Mouse (Mus musculus): ENCODE results near the gene Olfr593. TPM values are rescaled to one million over a fixed set of nuclear protein-coding genes. Genes with fewer than 3 reads are reported as not detected.

The Olfr593 gene
- not detected in 2 replicates for polyA plus RNA-seq (2012)

DNA sequence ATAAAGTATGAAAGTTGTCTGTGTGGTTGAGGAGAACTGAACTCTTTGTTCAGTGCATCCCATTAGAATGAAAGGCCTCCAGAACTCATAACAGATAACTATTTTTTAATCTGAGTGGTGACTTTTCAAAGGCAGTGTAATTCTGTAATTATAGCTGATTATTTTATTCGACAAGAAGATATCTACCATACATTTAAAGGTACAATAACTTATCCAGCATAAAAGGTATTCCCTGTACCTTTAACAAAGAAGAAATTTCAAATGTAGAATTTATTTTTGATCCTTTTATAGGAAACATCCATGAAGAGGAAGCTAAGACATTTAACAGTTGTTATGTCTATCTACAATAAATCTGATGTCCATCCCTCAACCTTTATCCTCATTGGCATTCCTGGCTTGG lies at the start of gene Olfr593:
Olfr593 (plus strand) TSS at position 301 of the 400 bp plus-strand sequence.

DNA sequence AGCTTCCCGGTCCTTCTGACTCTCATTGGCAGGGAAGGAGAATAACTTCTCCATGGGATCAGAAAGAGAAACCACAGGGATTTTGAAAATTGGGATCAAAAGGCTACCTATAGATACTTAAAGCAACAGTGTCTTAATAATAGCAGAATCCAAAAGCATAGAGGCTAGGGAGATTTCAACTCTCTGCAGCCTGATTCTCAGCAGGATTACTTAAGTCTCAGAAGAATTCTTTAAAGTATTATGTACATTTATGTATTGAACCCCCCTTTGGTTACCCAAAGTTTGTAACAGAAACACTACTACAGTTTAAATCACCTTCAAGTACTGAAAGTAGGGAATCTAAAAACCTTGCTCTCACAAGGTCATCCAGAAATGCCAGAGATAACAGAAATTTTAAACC lies 33.4 kb upstream of the Olfr593 start, which contains the start of gene Olfr591:
Olfr591 (minus strand) TSS at position 101 of the 400 bp plus-strand sequence.

DNA sequence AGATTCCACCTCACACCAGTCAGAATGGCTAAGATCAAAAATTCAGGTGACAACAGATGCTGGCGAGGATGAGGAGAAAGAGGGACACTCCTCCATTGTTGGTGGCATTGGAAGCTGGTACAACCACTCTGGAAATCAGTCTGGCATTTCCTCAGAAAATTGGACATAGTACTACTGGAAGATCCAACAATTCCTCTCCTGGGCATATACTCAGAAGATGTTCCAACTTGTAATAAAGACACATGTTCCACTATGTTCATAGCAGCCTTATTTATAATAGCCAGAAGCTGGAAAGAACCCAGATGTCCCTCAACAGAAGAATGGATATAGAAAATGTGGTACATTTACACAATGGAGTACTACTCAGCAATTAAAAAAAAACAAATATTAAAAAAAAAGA lies 27.2 kb upstream of the Olfr593 start, which contains the start of gene Olfr592:
Olfr592 (plus strand) TSS at position 301 of the 400 bp plus-strand sequence.

DNA sequence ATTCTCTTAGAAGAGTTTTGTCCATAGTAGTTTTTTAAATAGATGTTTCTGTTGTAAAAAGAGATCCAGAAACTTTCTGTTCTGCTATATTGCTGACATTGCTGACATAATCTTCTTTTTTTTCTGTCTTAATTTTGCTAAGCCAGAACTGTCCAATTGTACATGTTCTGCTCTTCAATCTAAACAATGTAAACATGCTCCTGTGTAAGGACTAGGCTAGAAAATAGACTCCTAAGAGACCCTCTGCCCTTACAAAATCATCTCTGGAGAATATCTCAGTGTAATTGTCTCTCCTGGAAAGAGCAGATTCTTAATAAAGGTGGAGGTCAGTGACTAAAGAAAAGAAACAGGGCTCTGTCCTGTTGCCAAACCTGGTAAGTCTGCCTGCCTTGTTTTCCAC lies 5.0 kb downstream of the Olfr593 start, which contains the start of gene Olfr594:
Olfr594 (plus strand) TSS at position 301 of the 400 bp plus-strand sequence.

DNA sequence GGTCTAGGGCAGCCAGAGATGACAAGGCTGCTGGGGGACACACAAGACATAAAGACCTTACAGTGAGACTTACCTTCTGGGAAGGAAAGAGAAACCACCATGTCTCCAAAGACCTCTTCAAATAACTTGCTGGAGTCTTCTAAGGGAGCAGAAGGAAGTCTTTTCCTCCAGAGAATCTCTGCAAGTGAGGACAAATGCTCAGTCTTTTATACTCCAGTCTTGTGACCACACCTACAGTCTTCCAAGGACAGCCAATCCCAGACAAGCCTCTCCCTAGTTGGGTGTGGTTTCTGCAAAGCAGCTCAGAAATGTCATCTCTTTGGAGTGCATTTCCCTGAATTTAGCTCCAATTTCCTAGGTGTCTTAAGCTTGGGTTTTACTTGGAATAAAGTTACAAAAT lies 40.7 kb downstream of the Olfr593 start, which contains the start of gene Usp17ld:
Usp17ld (minus strand) TSS at position 101 of the 400 bp plus-strand sequence.

Other genes with a start within 250 kb of the Olfr593 start
- gene Olfr576, start 249.2 kb upstream of the Olfr593 start, polyA plus RNA-seq (2012): not detected in 2 replicates
- gene Olfr577, start 235.9 kb upstream of the Olfr593 start, polyA plus RNA-seq (2012): not detected in 2 replicates
- not detected in 2 replicates for gene Olfr578, start 222.5 kb upstream of the Olfr593 start, polyA plus RNA-seq (2012)
- gene Olfr582, start 173.8 kb upstream of the Olfr593 start, polyA plus RNA-seq (2012): not detected in 2 replicates
- not detected in 2 replicates for gene Olfr583, start 160.6 kb upstream of the Olfr593 start, polyA plus RNA-seq (2012)
- not detected in 2 replicates for gene Olfr584, start 130.0 kb upstream of the Olfr593 start, polyA plus RNA-seq (2012)
- gene Olfr585, start 114.1 kb upstream of the Olfr593 start, polyA plus RNA-seq (2012): not detected in 2 replicates
- gene Olfr586, start 86.2 kb upstream of the Olfr593 start, polyA plus RNA-seq (2012): not detected in 2 replicates
- not detected in 2 replicates for gene Olfr588-ps1, start 71.0 kb upstream of the Olfr593 start, polyA plus RNA-seq (2012)
- gene Olfr589, start 55.5 kb upstream of the Olfr593 start, polyA plus RNA-seq (2012): not detected in 2 replicates
- gene Olfr591, start 33.5 kb upstream of the Olfr593 start, polyA plus RNA-seq (2012): not detected in 2 replicates
- gene Olfr592, start 27.1 kb upstream of the Olfr593 start, polyA plus RNA-seq (2012): not detected in 2 replicates
- gene Olfr594, start 5.1 kb downstream of the Olfr593 start, polyA plus RNA-seq (2012): not detected in 2 replicates
- not detected in 2 replicates for gene Usp17ld, start 40.6 kb downstream of the Olfr593 start, polyA plus RNA-seq (2012)
- gene Olfr596, start 93.8 kb downstream of the Olfr593 start, polyA plus RNA-seq (2012): not detected in 2 replicates
- not detected in 2 replicates for gene Olfr597, start 104.5 kb downstream of the Olfr593 start, polyA plus RNA-seq (2012)
- gene Olfr598, start 111.7 kb downstream of the Olfr593 start, polyA plus RNA-seq (2012): not detected in 2 replicates
- gene Olfr599, start 124.1 kb downstream of the Olfr593 start, polyA plus RNA-seq (2012): not detected in 2 replicates
- gene Olfr600, start 137.8 kb downstream of the Olfr593 start, polyA plus RNA-seq (2012): not detected in 2 replicates
- not detected in 2 replicates for gene Olfr601, start 150.8 kb downstream of the Olfr593 start, polyA plus RNA-seq (2012)
- not detected in 2 replicates for gene Olfr603, start 174.3 kb downstream of the Olfr593 start, polyA plus RNA-seq (2012)
- not detected in 2 replicates for gene Usp17lc, start 203.2 kb downstream of the Olfr593 start, polyA plus RNA-seq (2012)
- not detected in 2 replicates for gene Olfr605, start 233.6 kb downstream of the Olfr593 start, polyA plus RNA-seq (2012)
- gene Olfr606, start 237.2 kb downstream of the Olfr593 start, polyA plus RNA-seq (2012): not detected in 2 replicates